Mouse (Mus musculus) MEL-GATA-1-ER (cell line): Measurements from ENCODE around the gene Nmral1.
"Not testable (repeated sequence)": the region's sequence is repeated elsewhere in the genome, so short reads cannot be mapped to it uniquely, and the experiment has no call there.

Experiments used
- DNase-seq: peaks from one replicate; pipeline ENCODE4 v3.0.0-alpha.2; 2012; ENCODE audit warnings: low read depth; ENCODE audit errors: extremely low read depth

Nmral1 gene

DNA sequence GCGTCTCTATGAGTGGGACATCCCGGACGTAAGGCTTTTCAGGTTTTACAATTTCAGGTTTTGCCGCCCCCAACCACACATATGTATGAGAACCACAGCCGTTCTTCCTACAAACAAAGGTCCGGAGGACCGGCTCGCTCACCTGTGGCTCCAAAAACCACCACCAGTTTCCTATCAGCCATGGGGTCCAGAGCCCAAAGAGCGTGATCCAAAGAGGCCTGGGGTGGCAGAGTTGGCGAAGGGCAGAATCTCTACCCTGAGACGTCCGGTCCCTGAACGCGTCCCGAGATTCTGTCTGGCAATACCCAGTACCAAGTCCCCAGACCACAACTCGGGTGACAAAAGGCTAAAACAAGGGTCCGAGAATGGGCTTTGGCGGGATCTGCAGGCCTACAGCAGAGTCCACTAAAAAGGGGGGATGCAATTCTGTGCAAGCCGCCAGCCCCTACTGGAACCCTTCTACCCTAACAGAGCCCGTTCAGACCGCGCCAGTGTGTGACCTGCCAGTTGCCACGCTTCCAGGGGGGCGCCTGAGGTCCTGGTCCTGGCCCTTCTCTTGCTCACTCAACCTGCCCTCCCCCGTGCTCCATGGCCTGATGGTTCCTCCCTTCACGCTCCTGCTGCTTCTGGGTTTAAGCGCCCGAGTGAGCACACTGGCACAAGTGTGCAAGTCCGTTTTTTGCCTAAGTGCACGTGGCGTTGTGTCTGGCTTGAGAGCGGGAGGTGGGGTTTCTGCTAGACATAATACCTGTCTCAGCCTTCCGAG is at the start of gene Nmral1:
Gene Nmral1 (minus strand): TSS at position 604 of the 766 bp plus-strand sequence.
- peak; percentile 74 for DNase-seq

DNA sequence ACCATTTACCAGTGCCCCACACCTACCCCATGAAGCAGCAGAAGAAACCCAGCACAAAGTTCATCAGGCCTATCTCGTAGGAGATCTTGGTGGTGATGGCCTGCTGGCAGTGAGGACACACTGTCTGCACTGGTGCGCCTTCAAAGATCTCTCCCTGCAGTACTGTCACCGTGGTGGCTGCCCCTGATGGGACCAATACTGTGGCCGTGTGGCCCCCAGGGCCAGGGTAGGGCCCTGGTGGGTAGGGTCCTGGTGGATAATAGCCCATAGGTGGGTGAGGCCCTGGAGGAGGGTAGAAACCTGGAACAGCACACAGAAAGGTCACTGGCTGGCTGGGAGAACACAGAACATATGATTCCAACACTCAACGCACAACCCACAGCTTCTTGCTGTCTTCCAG is 49.6 kb upstream of the Nmral1 start:
- DNase-seq: no peak

DNA sequence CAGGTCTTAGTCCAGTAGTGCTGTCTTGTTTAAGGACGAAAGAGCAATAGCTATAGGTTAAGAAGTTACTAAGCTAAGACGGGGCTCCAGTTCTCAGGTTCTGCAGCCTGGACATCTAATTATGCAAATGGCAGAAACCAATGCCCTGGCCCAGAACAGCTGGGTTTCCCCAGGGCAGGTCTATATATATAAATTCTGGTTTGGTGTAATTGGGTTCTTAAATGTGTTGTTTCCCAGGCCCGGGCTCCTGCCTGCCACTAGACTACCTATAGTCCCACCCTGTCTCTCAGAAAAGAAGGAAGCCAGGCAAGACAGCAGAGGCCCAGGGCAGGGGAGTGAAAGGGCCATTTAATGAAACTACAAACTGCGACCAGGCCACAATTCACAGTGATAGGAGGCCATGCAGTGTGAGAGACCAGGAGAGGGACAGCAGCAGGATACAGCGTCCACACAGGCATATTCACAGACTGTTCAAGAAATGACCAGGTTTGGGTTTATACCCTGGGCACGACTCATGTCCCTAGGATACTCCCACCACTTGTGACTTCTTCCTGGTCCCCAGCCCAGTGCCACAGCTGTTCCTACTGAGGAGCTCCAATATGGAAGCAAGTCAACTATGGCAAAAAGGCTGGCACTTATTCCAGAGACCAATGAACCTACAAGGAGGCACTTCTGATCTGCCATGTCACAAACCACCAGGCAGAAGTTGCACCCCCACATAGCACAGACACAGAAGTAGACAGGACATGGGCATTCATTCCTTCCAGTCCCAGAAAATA is 48.0 kb upstream of the Nmral1 start:
- no peak for DNase-seq

DNA sequence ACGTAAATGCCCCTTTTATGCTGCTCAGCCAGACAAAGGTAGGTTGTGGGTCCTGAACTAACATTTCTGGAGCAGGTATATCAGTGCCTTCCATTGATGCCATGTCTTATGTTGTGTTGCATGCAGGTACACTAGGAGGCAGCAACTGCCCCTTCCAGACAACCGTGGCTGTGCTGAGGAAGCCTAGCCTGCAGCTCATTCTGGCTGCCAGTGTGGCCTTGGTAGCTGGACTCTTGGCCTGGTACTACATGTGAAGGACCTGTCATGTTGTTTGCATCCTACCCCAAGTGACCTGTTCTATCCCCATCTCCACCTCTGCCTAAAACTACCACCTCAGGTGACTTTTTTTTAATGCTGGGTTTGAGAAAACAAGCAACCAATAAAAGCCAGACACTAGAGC is 46.7 kb upstream of the Nmral1 start:
- no peak for DNase-seq

DNA sequence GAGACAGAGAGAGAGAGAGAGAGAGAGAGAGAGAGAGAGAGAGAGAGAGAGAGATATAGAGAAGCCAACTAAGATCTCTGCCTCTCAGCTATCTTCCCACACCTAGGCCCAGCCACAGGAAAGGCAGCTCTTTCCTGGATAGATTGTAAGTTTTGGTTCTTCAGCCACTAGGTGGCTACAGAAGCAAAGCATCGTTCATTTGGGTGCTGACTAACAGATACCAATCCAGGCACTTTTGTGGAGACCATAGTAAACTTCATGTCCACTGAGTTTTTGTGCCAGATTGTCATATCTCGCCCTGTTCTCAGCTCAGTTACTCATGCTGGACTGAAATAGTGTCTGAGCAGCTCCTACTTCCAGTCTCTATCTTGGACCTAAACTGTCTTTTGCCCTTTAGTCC is 44.1 kb upstream of the Nmral1 start:
- peak; percentile 32 for DNase-seq

DNA sequence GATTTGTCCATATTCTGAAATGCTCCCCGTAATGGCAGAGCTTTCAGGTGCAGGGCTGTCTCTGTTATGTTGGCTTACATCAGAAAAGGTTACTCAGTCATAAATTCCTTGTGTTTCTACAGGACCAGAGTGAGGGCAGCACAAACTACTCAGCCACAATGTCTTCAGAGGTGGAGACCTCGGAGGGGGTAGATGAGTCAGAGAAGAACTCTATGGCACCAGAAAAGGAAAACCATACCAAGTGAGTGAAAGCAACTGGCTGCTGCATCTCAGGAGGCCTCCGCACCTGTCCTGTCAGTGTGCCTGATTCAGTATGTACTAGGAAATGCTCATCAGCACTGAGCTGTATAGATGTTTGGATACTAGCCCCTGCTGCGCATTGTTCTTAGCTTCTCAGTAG is 43.3 kb upstream of the Nmral1 start:
- DNase-seq: no peak

DNA sequence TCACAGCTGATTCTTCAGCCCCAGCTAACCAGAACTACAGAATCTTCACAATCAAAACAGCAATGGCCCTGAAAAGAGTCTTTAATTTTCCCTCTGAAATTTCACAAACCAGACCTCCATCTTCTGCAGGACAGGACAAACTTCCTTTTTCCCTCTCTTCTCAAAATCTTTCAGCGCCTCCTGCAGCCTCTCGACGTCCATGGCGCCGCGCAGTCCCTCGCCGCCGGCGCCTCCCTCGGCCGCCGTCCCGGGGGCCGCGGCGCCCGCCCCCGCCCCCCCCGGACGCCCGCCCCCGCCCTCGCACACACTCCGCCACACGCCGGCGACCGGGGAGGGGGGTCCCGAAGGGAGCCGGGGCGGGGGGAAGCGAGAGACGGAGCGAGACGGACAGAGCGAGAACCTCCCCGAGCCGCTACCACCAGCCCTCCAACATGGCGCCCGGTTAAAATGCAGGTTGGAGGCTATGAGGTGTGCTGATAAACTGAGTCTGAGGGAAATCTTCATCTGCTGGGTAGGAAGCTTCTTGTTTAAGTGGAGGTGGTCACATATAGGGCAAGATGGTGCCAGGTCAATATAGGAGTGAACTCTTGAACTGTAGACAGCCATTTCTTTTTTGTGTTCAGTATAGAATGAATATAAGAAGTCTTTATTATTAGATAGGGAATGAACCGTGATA is 37.6 kb upstream of the Nmral1 start:
- DNase-seq: not testable (repeated sequence)

DNA sequence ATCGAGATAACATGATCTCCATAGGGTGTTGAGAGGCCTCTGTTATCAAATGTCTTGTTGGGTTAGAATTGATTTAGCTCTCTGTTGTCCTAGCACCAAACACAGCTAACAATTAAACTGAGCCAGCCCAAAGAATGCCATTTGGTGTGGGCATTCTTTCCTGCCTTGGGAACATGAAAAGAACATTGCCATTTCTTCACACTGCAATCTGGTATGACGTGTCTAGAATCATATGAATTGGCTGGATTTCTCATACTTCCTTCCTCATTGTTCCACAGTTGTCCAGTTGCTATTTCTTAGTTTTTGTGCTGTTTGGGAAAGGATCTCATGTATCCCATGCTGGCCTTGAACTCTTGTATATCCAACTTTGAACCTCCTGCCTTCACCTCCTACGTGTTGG is 34.9 kb upstream of the Nmral1 start:
- no peak for DNase-seq

DNA sequence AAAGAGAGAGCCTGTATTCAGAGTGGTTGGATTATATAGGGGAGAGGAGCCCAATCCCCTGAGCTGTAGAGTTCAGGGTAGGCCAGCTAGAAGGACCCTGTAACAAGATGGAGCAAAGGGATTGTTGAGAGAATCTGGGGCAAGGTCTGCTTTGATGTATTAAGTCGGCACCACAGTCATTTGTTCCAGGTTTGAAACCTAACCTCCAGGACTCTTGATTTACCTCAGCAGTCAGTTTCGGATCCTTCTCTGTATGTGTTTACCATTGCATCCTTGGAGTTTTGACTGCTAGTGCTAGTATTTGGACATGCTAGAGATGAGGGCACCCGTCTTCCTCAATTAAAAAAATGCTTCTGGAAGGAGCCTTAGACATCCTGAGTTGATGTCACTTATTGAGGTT is 33.0 kb upstream of the Nmral1 start:
- DNase-seq: no peak

DNA sequence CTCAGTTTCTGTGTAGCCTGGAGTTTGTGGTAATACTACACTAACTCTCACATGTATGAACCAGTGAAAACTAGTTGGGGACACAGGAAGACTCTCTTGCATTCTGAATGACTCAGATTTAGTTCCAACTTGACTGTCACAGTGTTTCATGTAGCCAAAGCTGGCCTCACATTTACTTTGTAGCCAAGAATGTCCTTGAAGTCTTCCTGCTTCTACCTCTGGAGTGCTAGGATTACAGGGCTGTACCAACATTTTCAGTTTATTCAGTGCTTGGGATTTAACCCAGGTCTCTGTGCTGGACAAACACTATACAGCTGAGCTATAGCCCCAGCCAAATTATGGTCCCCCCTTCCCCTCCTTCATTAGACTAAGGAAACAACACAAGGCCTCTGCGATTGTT is 23.0 kb upstream of the Nmral1 start:
- DNase-seq: no peak

DNA sequence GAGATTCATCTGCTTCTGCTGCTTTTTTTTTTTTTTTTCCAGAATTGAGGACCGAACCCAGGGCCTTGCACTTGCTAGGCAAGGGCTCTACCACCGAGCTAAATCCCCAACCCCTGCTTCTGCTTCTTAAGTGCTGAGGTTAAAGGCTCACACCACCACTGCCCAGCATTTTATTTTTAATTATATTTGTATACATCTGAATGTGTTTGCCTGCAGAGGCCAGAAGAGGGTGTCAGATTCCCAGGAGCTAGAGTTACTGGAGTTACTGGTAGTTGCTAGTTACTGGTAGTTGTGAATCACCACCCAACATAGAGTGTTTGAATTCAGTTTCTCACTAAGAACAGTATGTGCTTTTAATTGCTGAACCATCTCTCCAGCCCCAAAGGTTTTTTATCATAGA is 20.8 kb upstream of the Nmral1 start:
- DNase-seq: no peak

DNA sequence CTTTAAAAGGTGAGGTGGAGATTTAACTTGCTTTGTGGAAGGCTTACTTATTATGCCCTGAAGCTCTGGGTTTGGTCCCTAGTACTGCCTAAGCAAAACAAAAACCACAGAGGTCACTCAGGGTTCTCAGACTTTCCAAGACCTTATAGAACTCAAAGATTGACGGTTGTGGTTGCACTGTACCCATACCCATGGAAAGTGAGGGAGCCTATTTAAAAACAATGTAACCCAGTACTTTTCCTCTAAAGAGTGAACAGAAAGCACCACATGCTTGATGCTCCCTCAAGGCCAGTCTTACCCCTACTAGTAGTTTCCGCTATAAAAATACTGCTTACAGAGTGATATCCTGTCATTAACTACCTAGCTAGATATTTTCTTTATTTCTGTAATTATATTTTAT is 17.1 kb upstream of the Nmral1 start:
- DNase-seq: no peak

DNA sequence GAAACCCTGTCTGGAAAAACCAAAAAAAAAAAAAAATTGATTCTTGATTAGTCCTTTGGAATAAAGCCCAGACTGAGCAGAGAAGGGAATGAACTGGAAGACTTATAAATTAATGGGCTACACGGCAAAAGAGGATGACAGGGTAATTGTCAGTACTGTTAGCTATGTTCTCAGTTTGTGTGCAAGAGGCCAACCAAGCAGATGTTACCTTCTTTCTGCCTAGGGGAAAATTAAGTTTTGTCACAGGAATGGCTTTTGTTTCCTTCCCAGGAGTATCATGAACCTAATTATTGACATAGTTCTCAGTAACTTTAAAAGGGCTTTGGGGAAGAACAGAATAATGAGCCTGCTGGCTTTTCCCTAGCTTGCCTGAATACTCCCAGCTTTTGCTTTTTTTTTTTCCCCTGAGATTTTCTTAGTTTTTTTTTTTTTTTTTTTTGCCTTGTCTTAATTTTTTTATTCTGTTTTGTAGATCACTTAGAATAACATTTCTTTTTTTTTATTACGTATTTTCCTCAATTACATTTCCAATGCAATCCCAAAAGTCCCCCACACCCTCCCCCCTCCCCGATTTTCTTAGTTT is 11.7 kb upstream of the Nmral1 start:
- no peak for DNase-seq

DNA sequence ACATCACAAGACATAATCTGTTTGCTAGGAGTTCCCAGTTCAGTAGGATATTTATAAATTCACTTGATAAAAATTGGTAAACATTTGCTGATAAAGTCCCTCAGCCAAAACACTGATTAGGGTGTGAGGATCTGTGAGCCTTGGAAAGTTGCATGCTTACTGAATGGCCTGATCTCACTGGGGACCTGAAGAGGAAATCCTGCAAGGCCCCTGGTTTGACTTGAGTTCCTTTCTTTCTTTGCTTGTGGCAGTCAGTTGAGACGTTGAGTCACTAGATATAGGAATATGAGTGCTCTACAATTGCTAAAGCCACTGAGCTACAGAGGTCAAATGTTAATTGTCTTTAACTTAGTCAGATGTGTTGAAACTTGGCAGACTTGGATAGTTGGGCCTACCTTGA is 8.8 kb upstream of the Nmral1 start:
- no peak for DNase-seq

DNA sequence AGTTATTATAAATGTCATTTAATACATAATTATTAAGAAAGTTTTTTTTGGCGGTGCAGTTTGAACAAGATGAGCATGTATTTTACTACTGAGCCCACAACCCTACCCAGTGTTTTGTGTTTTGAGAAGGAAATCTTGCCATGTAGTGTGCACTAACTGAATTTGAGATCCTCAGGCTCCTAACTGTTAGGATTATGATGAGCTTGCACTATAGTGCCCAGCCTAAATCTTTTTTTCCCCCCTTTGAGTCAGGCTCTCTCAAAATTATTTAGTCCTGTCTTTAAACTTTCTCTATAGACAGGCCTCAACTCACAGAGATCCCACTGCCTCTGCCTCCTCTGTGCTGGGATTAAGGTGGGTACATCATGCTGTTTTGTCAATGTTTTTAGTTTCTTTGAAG is 8.4 kb upstream of the Nmral1 start:
- no peak for DNase-seq

DNA sequence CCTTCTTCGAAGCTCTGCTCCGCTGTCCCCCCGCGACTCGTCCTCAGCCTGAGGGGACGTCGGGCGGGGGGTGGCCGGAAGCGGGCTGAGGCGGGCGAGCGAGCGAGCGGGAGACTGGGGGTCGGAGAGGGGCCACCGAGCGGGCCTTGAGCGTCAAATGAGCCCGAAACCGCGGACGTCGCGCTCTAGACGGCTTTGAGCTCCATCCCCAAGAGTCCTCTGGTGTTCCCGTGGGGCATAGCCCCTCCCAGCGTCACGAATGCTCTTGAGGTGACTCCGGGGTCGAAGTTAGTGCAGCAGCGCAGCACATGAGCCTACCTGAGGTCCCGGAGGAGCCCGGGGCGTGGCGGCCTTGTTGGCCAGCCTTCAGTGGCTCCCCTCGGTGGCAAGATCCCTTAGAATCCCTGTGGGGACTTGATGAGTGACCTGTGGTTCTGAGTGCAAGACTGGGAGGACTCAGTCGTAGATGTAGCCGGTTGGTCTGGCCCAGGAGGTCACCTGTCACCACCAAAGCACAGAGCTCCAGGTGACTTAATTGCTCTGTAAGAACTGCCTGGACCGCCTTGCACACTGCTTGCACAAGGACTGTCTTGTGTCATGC is 7.5 kb upstream of the Nmral1 start:
- no peak for DNase-seq

DNA sequence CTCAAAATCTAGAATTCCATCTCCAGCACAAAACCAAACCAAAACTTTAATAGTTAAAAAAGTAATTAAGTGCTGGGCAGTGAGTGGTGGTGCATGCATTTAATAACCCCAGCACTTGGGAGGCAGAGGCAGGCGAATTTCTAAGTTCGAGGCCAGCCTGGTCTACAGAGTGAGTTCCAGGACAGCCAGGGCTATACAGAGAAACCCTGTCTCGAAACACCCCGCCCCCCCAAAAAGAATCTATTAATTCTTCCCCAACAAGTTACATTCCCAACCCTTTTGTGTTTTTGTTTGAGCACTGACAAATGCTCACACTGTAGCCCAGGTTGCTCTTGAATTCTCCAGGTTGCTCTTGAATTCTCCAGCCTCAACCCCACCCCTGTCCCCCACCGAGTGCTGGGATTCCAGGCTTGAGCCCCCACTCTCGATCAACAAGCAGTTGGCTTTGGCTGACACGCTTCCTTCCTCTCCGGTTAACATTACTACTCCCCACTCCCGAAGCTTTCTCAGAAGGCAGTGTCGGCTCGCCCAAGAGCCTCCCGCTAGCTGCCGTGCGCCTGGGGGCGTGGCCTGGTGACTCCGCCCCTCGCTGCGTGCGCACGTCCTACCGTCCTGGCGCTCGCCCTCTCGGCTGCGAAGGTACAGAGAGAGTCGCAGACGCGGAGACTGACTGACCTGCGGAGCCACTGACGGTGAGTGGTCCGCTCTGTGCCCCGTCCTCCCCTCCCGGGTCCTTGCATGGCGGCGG is 6.8 kb upstream of the Nmral1 start, which contains the start of gene Hmox2:
Gene Hmox2 (plus strand): TSS at position 582 of the 748 bp plus-strand sequence.
- DNase-seq: peak; percentile 68

DNA sequence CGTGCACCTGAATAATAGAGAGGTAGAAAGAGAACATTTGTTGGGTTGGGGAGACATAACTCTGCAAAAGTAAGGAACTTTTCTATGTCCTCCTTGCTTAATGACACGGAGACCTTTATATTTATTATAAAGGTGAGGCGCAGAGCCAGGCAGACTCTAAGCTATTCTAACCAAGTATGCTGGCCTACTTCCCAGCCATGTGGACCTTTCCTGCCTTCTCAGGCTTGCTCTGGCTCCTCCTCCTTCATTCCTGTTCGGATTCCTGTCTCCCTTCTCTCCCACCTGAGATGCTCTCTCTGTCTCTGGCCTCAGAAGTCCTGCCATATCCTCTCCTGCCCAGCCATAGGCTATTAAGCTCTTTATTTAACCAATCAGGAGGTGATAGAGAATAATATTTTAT is 6.1 kb upstream of the Nmral1 start:
- DNase-seq: no peak

DNA sequence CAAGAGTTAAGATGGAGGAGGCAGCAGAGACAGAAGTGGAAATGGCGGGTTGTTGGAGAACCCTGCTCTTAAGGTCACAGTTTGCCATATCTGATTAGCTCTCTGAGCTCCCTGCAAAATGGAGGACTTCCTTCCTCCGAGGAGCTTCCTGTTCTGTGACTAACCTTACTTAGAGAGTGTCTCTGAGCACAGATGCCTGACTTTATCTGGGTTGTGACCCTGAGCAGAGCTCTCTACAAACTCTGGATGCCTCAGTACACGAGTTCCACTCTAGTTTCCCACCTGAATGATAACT is 3.7 kb upstream of the Nmral1 start:
- DNase-seq: peak; percentile 55

DNA sequence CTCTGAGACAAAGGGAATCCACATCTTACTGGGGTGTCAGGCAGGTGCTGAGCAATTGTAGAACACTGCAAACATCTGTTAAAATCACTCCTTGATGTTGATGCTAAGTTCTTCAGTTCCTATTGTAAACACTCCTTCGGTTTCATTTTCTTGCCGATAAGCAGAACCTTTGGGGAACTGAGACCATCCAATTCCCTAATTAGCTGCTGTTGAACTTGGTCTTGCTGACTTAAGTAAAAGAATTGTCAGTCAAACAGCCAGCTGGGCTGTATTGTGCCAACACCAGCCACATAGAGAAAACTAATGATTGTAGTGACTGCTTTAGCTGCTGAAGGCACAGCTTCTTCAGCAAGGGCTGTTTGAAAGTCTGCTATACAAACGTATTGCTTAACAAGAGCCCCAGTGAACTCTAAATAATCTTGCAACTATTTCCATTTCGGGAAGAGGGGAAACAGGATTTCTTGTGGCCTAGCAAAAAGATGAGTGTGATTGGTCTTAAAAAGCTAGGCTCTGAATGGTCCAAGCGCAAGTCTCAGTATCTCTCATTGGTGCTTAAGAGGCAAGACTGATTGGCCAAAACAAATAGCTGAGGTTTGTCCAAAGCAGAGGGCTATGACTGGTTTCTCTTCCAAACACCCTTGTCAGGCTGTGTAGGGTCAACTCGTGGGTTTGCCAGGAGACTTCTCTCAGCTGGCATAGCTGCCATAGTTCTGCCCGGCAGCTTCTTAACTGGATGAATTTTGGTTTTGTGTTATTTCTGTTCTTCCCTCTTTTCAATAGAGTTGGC is 3.2 kb upstream of the Nmral1 start:
- DNase-seq: peak; percentile 66
